Mouse (Mus musculus) MEL (cell line): ENCODE data around the gene Naa20. TPM values are rescaled to one million over a fixed set of nuclear protein-coding genes. Genes with fewer than 3 reads are reported as not detected.

Experiments
- DNase-seq: peaks from one replicate; pipeline ENCODE4 v3.0.0; 2011; ENCODE audit warnings: low read depth, low spot score
- H3K27ac ChIP-seq: 2 replicates; pipeline ENCODE4 v1.5.1; 2012; ENCODE audit warnings: low read depth, mild to moderate bottlenecking, control low read depth, low read length, moderate library complexity; ENCODE audit not compliant: control insufficient read depth
- H3K27me3 ChIP-seq, 2 experiments: fragments of 150-350 bp in 1 of 2; sonication (generic) in 1 of 2; 2 replicates each; pipeline ENCODE4 v1.6.1; 2012; ENCODE audit warnings: low read length in 2 of 2, mild to moderate bottlenecking in 2 of 2, improper control_type of control experiment in 1 of 2, moderate library complexity in 1 of 2; ENCODE audit not compliant: insufficient read depth in 2 of 2, control insufficient read depth in 1 of 2
- H3K36me3 ChIP-seq, 2 experiments: 2 replicates each; pipeline ENCODE4 v1.6.1; 2012 to 2014; ENCODE audit warnings: low read length in 2 of 2, improper control_type of control experiment in 1 of 2, inconsistent platforms in 1 of 2, mild to moderate bottlenecking in 1 of 2; ENCODE audit not compliant: insufficient read depth in 2 of 2, control insufficient read depth in 1 of 2
- H3K4me1 ChIP-seq, 2 experiments: fragments of 150-350 bp in 1 of 2; sonication (generic) in 1 of 2; 2 replicates each; pipeline ENCODE4 v1.6.1; 2012; ENCODE audit warnings: low read length in 2 of 2, improper control_type of control experiment in 1 of 2, mild to moderate bottlenecking in 1 of 2; ENCODE audit not compliant: insufficient read depth in 2 of 2, control insufficient read depth in 1 of 2
- H3K4me3 ChIP-seq, 2 experiments: fragments of 150-350 bp in 1 of 2; sonication (generic) in 1 of 2; 2 replicates each; pipeline ENCODE4 v1.5.1; 2012; ENCODE audit warnings: low read depth in 2 of 2, low read length in 2 of 2, mild to moderate bottlenecking in 2 of 2, moderate library complexity in 2 of 2, control low read depth in 1 of 2, improper control_type of control experiment in 1 of 2; ENCODE audit not compliant: control insufficient read depth in 1 of 2, insufficient read depth in 1 of 2
- H3K79me2 ChIP-seq: 2 replicates; pipeline ENCODE4 v1.6.1; 2012; ENCODE audit warnings: mild to moderate bottlenecking, low read length, moderate library complexity; ENCODE audit not compliant: control insufficient read depth, poor library complexity, insufficient read depth
- H3K9ac ChIP-seq: 2 replicates; pipeline ENCODE4 v1.6.1; 2012; ENCODE audit warnings: low read depth, mild to moderate bottlenecking, control low read depth, low read length, moderate library complexity; ENCODE audit not compliant: control insufficient read depth, poor library complexity, severe bottlenecking
- H3K9me3 ChIP-seq: fragments of 150-350 bp; sonication (generic); replicated peaks from 2 replicates; pipeline ENCODE4 v1.6.1; 2012; ENCODE audit warnings: mild to moderate bottlenecking, low read length, improper control_type of control experiment, moderate library complexity; ENCODE audit not compliant: insufficient read depth
- BHLHE40 ChIP-seq: IDR thresholded peaks from 2 replicates; pipeline ENCODE4 v1.6.1; 2012; ENCODE audit warnings: low read depth, mild to moderate bottlenecking, inconsistent platforms, low read length, improper control_type of control experiment, borderline replicate concordance
- CHD2 ChIP-seq: IDR thresholded peaks from 2 replicates; pipeline ENCODE4 v1.6.1; 2011; ENCODE audit warnings: low read length, improper control_type of control experiment
- EP300 ChIP-seq, 2 experiments: IDR thresholded peaks; 2 replicates each; pipeline ENCODE4 v1.6.1; 2011; ENCODE audit warnings: improper control_type of control experiment in 2 of 2, low read length in 2 of 2, low read depth in 1 of 2, mild to moderate bottlenecking in 1 of 2
- GABPA ChIP-seq: IDR thresholded peaks from 2 replicates; pipeline ENCODE4 v1.6.1; 2012; ENCODE audit warnings: low read depth, mild to moderate bottlenecking, inconsistent platforms, low read length, improper control_type of control experiment, moderate library complexity
- GATA1 ChIP-seq: IDR thresholded peaks from 2 replicates; pipeline ENCODE4 v1.6.1; 2011; ENCODE audit warnings: low read depth, low read length, improper control_type of control experiment
- HCFC1 ChIP-seq: IDR thresholded peaks from 2 replicates; pipeline ENCODE4 v1.6.1; 2012; ENCODE audit warnings: low read depth, mild to moderate bottlenecking, inconsistent platforms, low read length, improper control_type of control experiment, moderate library complexity
- JUND ChIP-seq: IDR thresholded peaks from 2 replicates; pipeline ENCODE4 v1.6.1; 2011; ENCODE audit warnings: low read depth, mild to moderate bottlenecking, improper control_type of control experiment, low read length
- MAFK ChIP-seq: IDR thresholded peaks from 2 replicates; pipeline ENCODE4 v1.6.1; 2011; ENCODE audit warnings: low read depth, mild to moderate bottlenecking, low read length, improper control_type of control experiment, borderline replicate concordance
- MAZ ChIP-seq: IDR thresholded peaks from 2 replicates; pipeline ENCODE4 v1.6.1; 2012; ENCODE audit warnings: low read depth, mild to moderate bottlenecking, inconsistent platforms, low read length, improper control_type of control experiment
- MEF2A ChIP-seq: IDR thresholded peaks from 2 replicates; pipeline ENCODE4 v1.6.1; 2014; ENCODE audit warnings: low read depth, mild to moderate bottlenecking, inconsistent platforms, low read length, improper control_type of control experiment; ENCODE audit not compliant: poor library complexity, insufficient replicate concordance, severe bottlenecking; ENCODE audit errors: extremely low read depth
- MXI1 ChIP-seq: IDR thresholded peaks from 2 replicates; pipeline ENCODE4 v1.6.1; 2011; ENCODE audit warnings: mild to moderate bottlenecking, low read depth, low read length, improper control_type of control experiment
- MYB ChIP-seq: IDR thresholded peaks from 2 replicates; pipeline ENCODE4 v1.6.1; 2011; ENCODE audit warnings: mild to moderate bottlenecking, low read depth, low read length, improper control_type of control experiment
- MYC ChIP-seq: IDR thresholded peaks from 2 replicates; pipeline ENCODE4 v1.6.1; 2011; ENCODE audit warnings: low read depth, mild to moderate bottlenecking, low read length, improper control_type of control experiment, moderate library complexity
- NELFE ChIP-seq: IDR thresholded peaks from 2 replicates; pipeline ENCODE4 v1.6.1; 2011; ENCODE audit warnings: low read depth, low read length, improper control_type of control experiment
- POLR2A ChIP-seq, 2 experiments: IDR thresholded peaks; 2 replicates each; pipeline ENCODE4 v1.6.1; 2011 to 2012; ENCODE audit warnings: low read length in 2 of 2, mild to moderate bottlenecking in 2 of 2, control low read depth in 1 of 2, improper control_type of control experiment in 1 of 2, low read depth in 1 of 2, moderate library complexity in 1 of 2; ENCODE audit not compliant: control insufficient read depth in 1 of 2, insufficient read depth in 1 of 2, poor library complexity in 1 of 2
- POLR2AphosphoS2 ChIP-seq: IDR thresholded peaks from 2 replicates; pipeline ENCODE4 v1.6.1; 2011; ENCODE audit warnings: low read length, improper control_type of control experiment
- POLR2AphosphoS5 ChIP-seq: IDR thresholded peaks from 2 replicates; pipeline ENCODE4 v1.6.1; 2012; ENCODE audit warnings: low read depth, borderline replicate concordance, mild to moderate bottlenecking, inconsistent platforms, low read length, moderate library complexity, mixed read lengths
- RAD21 ChIP-seq: IDR thresholded peaks from 2 replicates; pipeline ENCODE4 v1.6.1; 2011; ENCODE audit warnings: mild to moderate bottlenecking, low read depth, low read length, improper control_type of control experiment
- RCOR1 ChIP-seq: IDR thresholded peaks from 2 replicates; pipeline ENCODE4 v1.6.1; 2012; ENCODE audit warnings: low read depth, mild to moderate bottlenecking, inconsistent platforms, low read length, improper control_type of control experiment
- SIN3A ChIP-seq: IDR thresholded peaks from 2 replicates; pipeline ENCODE4 v1.6.1; 2012; ENCODE audit warnings: low read length, improper control_type of control experiment, inconsistent platforms
- SMC3 ChIP-seq: IDR thresholded peaks from 2 replicates; pipeline ENCODE4 v1.6.1; 2011; ENCODE audit warnings: low read depth, low read length, improper control_type of control experiment
- TCF12 ChIP-seq: IDR thresholded peaks from 2 replicates; pipeline ENCODE4 v1.6.1; 2014; ENCODE audit warnings: low read depth, mild to moderate bottlenecking, inconsistent platforms, low read length, improper control_type of control experiment, moderate library complexity
- USF1 ChIP-seq: IDR thresholded peaks from 2 replicates; pipeline ENCODE4 v1.6.1; 2014; ENCODE audit warnings: low read depth, mild to moderate bottlenecking, inconsistent platforms, low read length, improper control_type of control experiment, moderate library complexity
- ZC3H11A ChIP-seq: IDR thresholded peaks from 2 replicates; pipeline ENCODE4 v1.6.1; 2012; ENCODE audit warnings: low read depth, mild to moderate bottlenecking, inconsistent platforms, low read length, improper control_type of control experiment
- ZKSCAN1 ChIP-seq: IDR thresholded peaks from 2 replicates; pipeline ENCODE4 v1.6.1; 2012; ENCODE audit warnings: low read depth, mild to moderate bottlenecking, inconsistent platforms, low read length, improper control_type of control experiment, moderate library complexity
- polyA plus RNA-seq, 2 experiments: library from polyadenylated mRNA; stranded (reverse) in 1 of 2; unstranded in 1 of 2; fragments of >175 nt in 1 of 2; fragments of >200 nt in 1 of 2; gene quantifications; 2 replicates each; pipeline versions ENCODE4 v1.2.1 to v1.2.4; 2012; ENCODE audit warnings: low replicate concordance in 2 of 2, low read depth in 1 of 2; ENCODE audit not compliant: insufficient read length in 2 of 2, insufficient read depth in 1 of 2, missing spikeins in 1 of 2
- total RNA-seq: library from RNA; depleted of rRNA; stranded (reverse); fragments of 300-350 nt; gene quantifications from 2 replicates; pipeline ENCODE4 v1.2.3, GENCODE M21; 2012

The Naa20 gene
- total and polyA plus RNA-seq, 3 experiments, result 86.3 to 88.1 TPM; not detected in 1

DNA sequence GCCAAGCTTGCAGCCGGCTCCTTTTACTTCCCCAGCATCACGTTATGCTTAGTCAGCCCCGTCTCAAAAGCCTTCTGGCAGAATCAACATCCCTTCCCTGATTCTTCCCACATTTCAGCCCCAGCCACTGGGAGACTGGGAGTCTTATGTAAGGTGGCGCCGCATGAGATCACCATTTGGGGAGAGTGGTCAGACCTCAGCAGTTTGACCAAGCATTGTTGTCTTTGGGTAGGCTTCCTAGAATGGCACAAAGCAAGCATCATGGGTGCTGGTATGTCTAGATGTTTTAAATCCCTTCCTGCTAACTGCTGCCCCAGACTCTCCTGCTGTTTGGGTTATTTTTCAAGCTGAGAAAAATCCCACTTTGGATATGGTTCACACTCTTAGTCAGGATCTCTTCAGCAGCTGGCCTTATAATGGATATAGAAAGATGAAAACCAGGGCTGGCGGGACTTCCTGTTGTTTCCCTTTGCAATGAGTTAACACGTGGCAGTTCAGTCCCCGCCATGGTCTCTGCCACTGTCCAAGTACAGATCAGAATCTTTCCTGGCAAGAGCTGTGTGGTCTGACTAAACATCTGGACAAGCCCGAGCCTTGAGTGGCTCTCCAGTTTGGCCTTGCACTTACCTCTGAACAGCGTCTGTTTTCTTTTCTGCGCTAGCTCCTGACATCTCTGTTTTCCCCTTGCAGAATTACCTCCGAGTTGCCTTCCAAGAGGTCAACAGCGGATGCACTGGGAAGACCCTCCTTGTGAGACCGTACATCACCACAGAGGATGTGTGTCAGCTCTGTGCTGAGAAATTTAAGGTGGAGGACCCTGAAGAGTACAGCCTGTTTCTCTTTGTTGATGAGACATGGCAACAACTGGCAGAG, 16.8 kb upstream of the Naa20 start:
- DNase-seq, result no peak
- Histone ChIP-seq H3K9ac (no peak overlapping the region), H3K79me2 (no peaks in the 10 kb centered on the region), H3K4me3 (no peak overlapping the region), H3K27ac (no peak overlapping the region), H3K36me3 (no peaks in the 10 kb centered on the region), H3K9me3 (no peaks in the 10 kb centered on the region), H3K4me1 (no peaks in the 10 kb centered on the region), H3K27me3 (no peaks in the 10 kb centered on the region; a peak in 1 of 4 replicates)
- no peak for TF ChIP-seq RCOR1
- TF ChIP-seq MAFK, result no peak
- no peak for TF ChIP-seq TCF12
- no peak for TF ChIP-seq POLR2AphosphoS2
- no peak for TF ChIP-seq BHLHE40
- no peak for TF ChIP-seq HCFC1
- no peak for TF ChIP-seq USF1
- TF ChIP-seq MAZ, result no peak
- no peak for TF ChIP-seq EP300 (IDR thresholded peaks at IDR 0.05; ENCODE audit: low read depth in 1 of 2, low read length in 2 of 2)
- no peak for TF ChIP-seq CHD2
- no peak for TF ChIP-seq SIN3A
- TF ChIP-seq NELFE, result no peak
- TF ChIP-seq JUND, result no peak
- no peak for TF ChIP-seq MXI1

DNA sequence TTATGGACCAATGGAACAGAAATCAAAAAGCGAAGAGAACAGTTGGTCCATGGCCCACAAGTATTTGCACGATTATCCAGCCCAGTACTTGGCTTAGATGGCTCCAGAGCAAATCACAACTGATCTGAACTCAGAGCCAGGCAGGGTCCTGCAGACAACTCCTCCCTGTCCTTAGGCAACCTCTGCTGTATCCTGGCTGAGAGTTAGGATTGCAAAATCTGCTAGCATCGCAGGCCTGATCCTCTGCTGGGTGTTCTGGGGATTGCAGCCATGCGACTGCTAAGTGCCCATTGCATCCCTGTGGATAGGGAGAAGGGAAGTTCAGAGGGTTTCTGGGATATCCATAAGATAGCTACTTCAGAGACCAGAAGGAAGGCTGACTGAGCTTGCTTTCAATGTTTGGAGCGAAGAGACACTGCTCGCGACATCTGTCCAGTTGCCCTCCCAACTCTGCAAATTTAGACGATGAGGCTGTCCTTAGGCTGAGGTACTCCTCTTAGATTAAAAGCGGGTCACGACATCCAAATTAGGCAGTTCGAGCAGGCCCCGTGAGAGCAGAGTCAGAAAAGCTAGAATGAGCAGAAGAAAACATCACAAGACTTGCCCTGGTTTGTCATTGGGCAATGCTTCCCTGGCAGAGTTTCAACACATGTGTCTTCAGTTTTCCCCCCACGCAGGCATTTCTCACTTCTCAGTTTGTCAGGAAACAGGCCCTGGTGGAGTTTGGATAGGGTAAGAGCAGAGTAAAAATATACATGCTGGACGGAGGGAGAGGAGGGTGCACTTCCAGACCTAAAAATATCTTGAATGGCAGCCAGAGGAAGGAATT, 13.7 kb upstream of the Naa20 start:
- no peak for DNase-seq
- Histone ChIP-seq H3K4me3 (no peak overlapping the region), H3K27me3 (no peaks in the 10 kb centered on the region; a peak in 1 of 4 replicates), H3K4me1 (no peaks in the 10 kb centered on the region), H3K79me2 (no peaks in the 10 kb centered on the region), H3K9ac (no peak overlapping the region)
- TF ChIP-seq POLR2AphosphoS5, result no peak
- no peak for TF ChIP-seq SMC3
- no peak for TF ChIP-seq RCOR1
- no peak for TF ChIP-seq MYB
- no peak for TF ChIP-seq GABPA
- TF ChIP-seq MYC, result no peak
- no peak for TF ChIP-seq SIN3A
- TF ChIP-seq MEF2A, result no peak
- no peak for TF ChIP-seq POLR2A (IDR thresholded peaks at IDR 0.05; ENCODE audit: control insufficient read depth in 1 of 2, insufficient read depth in 1 of 2, low read depth in 1 of 2, low read length in 2 of 2, poor library complexity in 1 of 2)
- TF ChIP-seq RAD21, result no peak
- TF ChIP-seq ZC3H11A, result no peak
- no peak for TF ChIP-seq POLR2AphosphoS2
- no peak for TF ChIP-seq ZKSCAN1
- no peak for TF ChIP-seq GATA1
- TF ChIP-seq, all 39 proteins: peak for 0
- no peaks in the 10 kb centered on the region for H3K9me3 ChIP-seq
- no peak overlapping the region for H3K27ac ChIP-seq
- H3K36me3 ChIP-seq, result no peaks in the 10 kb centered on the region
